Mouse (Mus musculus): ENCODE measurements at regions not wholly inside any gene's neighbourhood (a gene's known extent, or its start where the extent isn't known, plus 50 kb on each side); places are given as distances from the start of the nearest gene placed in this dataset.

GRCm38 (mm10) chr9:91609457-91610166 lies 244.0 kb upstream of the Zic1 start:
- no peak overlapping the region for H3K27ac ChIP-seq
- H3K4me2 ChIP-seq (replicated peaks) = no peak overlapping the region
- no peak overlapping the region for H3K4me3 ChIP-seq
- H3K9me3 ChIP-seq = no peaks in the 10 kb centered on the region
- H3K36me3 ChIP-seq = no peaks in the 10 kb centered on the region
- 41% methylated on average over 10 of the region's 10 CpGs for WGBS
- no peak overlapping the region for H3K9ac ChIP-seq
- no peaks in the 10 kb centered on the region for H3K27me3 ChIP-seq
- no peak for ATAC-seq (ENCODE audit: insufficient number of reproducible peaks, insufficient read depth, low FRiP score, low TSS enrichment)
- no peaks in the 10 kb centered on the region for H3K4me1 ChIP-seq

DNA sequence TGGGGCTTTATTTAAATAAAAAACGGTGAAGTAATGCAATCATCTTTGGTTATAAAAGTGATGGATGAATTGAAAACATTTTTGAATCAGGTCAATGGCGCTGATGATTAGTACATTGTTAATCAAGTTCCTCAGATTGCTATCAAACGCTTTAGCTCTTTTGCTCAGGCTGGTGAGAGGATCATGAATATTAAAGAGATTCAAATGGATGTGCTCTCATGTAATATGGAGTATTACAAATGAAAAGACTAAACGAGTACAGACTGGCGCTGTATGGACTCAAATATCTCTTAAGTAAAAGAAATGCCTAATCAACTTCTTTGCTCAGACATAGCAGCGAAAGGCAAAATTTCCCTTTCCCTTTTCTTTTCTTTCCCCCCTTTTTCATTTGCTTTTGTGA lies 236.1 kb upstream of the Zic1 start:
- 77% methylated on average over 6 of the region's 6 CpGs for WGBS
- Histone ChIP-seq H3K4me1 (no peaks in the 10 kb centered on the region), H3K27me3 (no peaks in the 10 kb centered on the region), H3K27ac (no peak overlapping the region), H3K9me3 (no peaks in the 10 kb centered on the region), H3K4me3 (no peak overlapping the region), H3K36me3 (no peaks in the 10 kb centered on the region), H3K9ac (no peak overlapping the region), H3K4me2 (replicated peaks) (no peak overlapping the region)
- ATAC-seq (ENCODE audit: insufficient number of reproducible peaks, insufficient read depth, low FRiP score, low TSS enrichment) = no peak

GRCm38 (mm10) chr9:91591915-91592314 lies 226.3 kb upstream of the Zic1 start:
- Histone ChIP-seq H3K9ac (no peak overlapping the region), H3K27ac (no peak overlapping the region), H3K36me3 (no peaks in the 10 kb centered on the region), H3K4me2 (replicated peaks) (no peak overlapping the region), H3K4me3 (no peak overlapping the region), H3K9me3 (no peaks in the 10 kb centered on the region), H3K27me3 (no peaks in the 10 kb centered on the region), H3K4me1 (no peaks in the 10 kb centered on the region)
- 60% methylated on average over 4 of the region's 4 CpGs for WGBS
- no peak for ATAC-seq (ENCODE audit: insufficient number of reproducible peaks, insufficient read depth, low FRiP score, low TSS enrichment)

GRCm38 (mm10) chr9:91588756-91589155 lies 223.1 kb upstream of the Zic1 start:
- H3K4me3 ChIP-seq = no peak overlapping the region
- WGBS = 86% methylated on average over 6 of the region's 6 CpGs

GRCm38 (mm10) chr9:91587861-91588260 lies 222.3 kb upstream of the Zic1 start:
- no peak for ATAC-seq (ENCODE audit: insufficient number of reproducible peaks, insufficient read depth, low FRiP score, low TSS enrichment)

More at GRCm38 (mm10) chr9:91588756-91589155, 223.1 kb upstream of the Zic1 start:
- Histone ChIP-seq H3K27me3 (no peaks in the 10 kb centered on the region), H3K4me2 (replicated peaks) (no peak overlapping the region), H3K9ac (no peak overlapping the region), H3K27ac (no peak overlapping the region), H3K4me1 (no peaks in the 10 kb centered on the region), H3K9me3 (no peaks in the 10 kb centered on the region), H3K36me3 (no peaks in the 10 kb centered on the region)
- no peak for ATAC-seq (ENCODE audit: insufficient number of reproducible peaks, insufficient read depth, low FRiP score, low TSS enrichment)

GRCm38 (mm10) chr9:91587271-91587670 lies 221.7 kb upstream of the Zic1 start:
- no peak overlapping the region for H3K27ac ChIP-seq
- 82% methylated on average over 7 of the region's 7 CpGs for WGBS
- H3K36me3 ChIP-seq = no peaks in the 10 kb centered on the region
- no peak overlapping the region for H3K4me3 ChIP-seq
- no peaks in the 10 kb centered on the region for H3K27me3 ChIP-seq
- H3K4me2 ChIP-seq (replicated peaks) = no peak overlapping the region
- no peaks in the 10 kb centered on the region for H3K9me3 ChIP-seq
- no peaks in the 10 kb centered on the region for H3K4me1 ChIP-seq
- ATAC-seq (ENCODE audit: insufficient number of reproducible peaks, insufficient read depth, low FRiP score, low TSS enrichment) = no peak
- H3K9ac ChIP-seq = no peak overlapping the region

More at GRCm38 (mm10) chr9:91587861-91588260, 222.3 kb upstream of the Zic1 start:
- Histone ChIP-seq H3K4me3 (no peak overlapping the region), H3K4me2 (replicated peaks) (no peak overlapping the region), H3K36me3 (no peaks in the 10 kb centered on the region), H3K9me3 (no peaks in the 10 kb centered on the region), H3K27ac (no peak overlapping the region), H3K4me1 (no peaks in the 10 kb centered on the region), H3K9ac (no peak overlapping the region), H3K27me3 (no peaks in the 10 kb centered on the region)
- WGBS = 61% methylated on average over 5 of the region's 5 CpGs

DNA sequence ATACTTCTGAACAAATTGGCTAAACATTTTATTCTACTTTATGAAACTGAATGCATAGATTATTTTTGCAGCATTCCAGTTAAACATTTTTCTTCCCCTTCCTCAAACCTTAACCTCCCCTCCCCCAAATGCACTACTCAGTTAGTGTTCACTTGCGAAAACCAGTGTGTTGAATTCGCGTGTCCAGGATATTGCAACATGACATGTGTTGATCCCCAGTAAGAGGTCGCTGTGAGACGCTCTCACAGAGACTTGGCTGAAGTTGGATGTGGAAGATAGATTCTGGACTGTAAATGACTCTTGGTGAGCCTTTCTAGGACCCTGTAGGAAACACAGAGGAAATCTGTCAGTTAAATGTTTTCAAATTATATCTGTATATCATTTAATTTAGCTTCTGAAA lies 221.0 kb upstream of the Zic1 start:
- no peak for ATAC-seq (ENCODE audit: insufficient number of reproducible peaks, insufficient read depth, low FRiP score, low TSS enrichment)
- H3K4me1 ChIP-seq = no peaks in the 10 kb centered on the region
- no peak overlapping the region for H3K4me3 ChIP-seq
- no peaks in the 10 kb centered on the region for H3K27me3 ChIP-seq
- H3K4me2 ChIP-seq (replicated peaks) = no peak overlapping the region
- no peaks in the 10 kb centered on the region for H3K9me3 ChIP-seq
- no peaks in the 10 kb centered on the region for H3K36me3 ChIP-seq
- no peak overlapping the region for H3K27ac ChIP-seq
- WGBS = 82% methylated on average over 5 of the region's 5 CpGs
- H3K9ac ChIP-seq = no peak overlapping the region

- Histone ChIP-seq H3K27me3 (no peaks in the 10 kb centered on the region), H3K27ac (no peak overlapping the region), H3K4me1 (no peaks in the 10 kb centered on the region), H3K36me3 (no peaks in the 10 kb centered on the region), H3K4me2 (replicated peaks) (no peak overlapping the region), H3K9ac (no peak overlapping the region), H3K4me3 (no peak overlapping the region), H3K9me3 (no peaks in the 10 kb centered on the region)
- no peak for ATAC-seq (ENCODE audit: insufficient number of reproducible peaks, insufficient read depth, low FRiP score, low TSS enrichment)
Measured at GRCm38 (mm10) chr9:91574156-91574555, 208.5 kb upstream of the Zic1 start.

DNA sequence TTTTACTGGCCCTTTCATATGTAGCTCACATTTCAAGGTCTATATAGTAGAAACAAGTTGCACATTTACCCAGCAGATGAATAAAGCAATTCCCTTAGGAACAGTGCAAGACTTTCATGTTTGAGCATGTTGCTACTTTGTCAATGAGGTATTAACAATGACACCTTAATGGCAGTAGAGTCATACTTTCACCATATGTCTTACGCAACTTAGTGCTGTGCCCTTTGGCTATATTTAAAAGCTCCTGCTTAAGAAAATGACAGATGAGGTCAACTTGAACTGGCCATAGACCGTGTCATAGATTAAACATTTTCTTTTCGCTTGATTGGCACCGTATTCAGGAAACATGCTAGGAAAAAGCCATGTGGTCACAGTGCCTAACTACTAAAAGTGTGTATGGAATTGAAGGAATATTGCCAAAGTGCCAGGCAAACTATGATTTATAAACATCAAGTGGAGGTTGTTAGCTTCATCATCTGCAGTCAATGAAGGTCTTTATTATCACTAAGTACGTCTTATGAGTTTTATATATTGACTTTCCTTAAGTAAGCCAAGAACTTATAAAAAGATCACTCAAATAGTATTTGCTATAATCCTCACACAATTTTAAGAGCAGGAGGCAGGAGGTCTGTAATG lies 200.5 kb upstream of the Zic1 start:
- no peak for ATAC-seq (ENCODE audit: insufficient number of reproducible peaks, insufficient read depth, low FRiP score, low TSS enrichment)
- H3K27ac ChIP-seq = no peak overlapping the region
- 55% methylated on average over 5 of the region's 5 CpGs for WGBS

GRCm38 (mm10) chr9:91561331-91561730 lies 195.7 kb upstream of the Zic1 start:
- no peak overlapping the region for H3K27ac ChIP-seq
- ATAC-seq (ENCODE audit: insufficient number of reproducible peaks, insufficient read depth, low FRiP score, low TSS enrichment) = no peak
- 62% methylated on average over 2 of the region's 2 CpGs for WGBS

More for the DNA sequence above, 200.5 kb upstream of the Zic1 start:
- H3K4me2 ChIP-seq (replicated peaks) = no peak overlapping the region
- H3K9me3 ChIP-seq = no peaks in the 10 kb centered on the region
- H3K4me1 ChIP-seq = no peaks in the 10 kb centered on the region
- no peak overlapping the region for H3K9ac ChIP-seq
- H3K27me3 ChIP-seq = no peaks in the 10 kb centered on the region
- H3K36me3 ChIP-seq = no peaks in the 10 kb centered on the region
- H3K4me3 ChIP-seq = no peak overlapping the region

DNA sequence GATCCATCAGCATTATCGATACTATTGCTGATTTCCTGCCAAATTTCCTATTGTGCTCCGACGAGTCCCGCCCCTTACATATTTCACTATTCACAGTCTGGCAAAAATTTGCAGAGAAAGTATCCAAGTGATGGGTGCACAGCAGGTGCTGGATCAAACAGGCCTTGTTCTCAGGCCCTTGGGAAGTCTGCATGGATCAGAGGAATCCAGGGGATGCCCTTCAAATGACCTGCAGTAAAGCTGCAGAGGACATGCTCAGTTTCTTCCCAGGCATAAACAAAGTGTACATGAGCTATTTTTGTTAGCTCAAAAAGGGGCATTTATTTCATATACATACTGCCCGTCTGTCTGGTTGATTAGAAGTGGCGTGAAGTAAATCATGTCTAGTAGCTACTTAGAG lies 194.2 kb upstream of the Zic1 start:
- 82% methylated on average over 6 of the region's 6 CpGs for WGBS
- H3K4me3 ChIP-seq = no peak overlapping the region
- no peaks in the 10 kb centered on the region for H3K36me3 ChIP-seq
- no peaks in the 10 kb centered on the region for H3K9me3 ChIP-seq
- H3K27me3 ChIP-seq = no peaks in the 10 kb centered on the region
- H3K4me1 ChIP-seq = no peaks in the 10 kb centered on the region
- no peak overlapping the region for H3K9ac ChIP-seq
- ATAC-seq (ENCODE audit: insufficient number of reproducible peaks, insufficient read depth, low FRiP score, low TSS enrichment) = no peak
- no peak overlapping the region for H3K4me2 ChIP-seq (replicated peaks)
- H3K27ac ChIP-seq = no peak overlapping the region

More at GRCm38 (mm10) chr9:91561331-91561730, 195.7 kb upstream of the Zic1 start:
- Histone ChIP-seq H3K4me2 (replicated peaks) (no peak overlapping the region), H3K9me3 (no peaks in the 10 kb centered on the region), H3K27me3 (no peaks in the 10 kb centered on the region), H3K4me1 (no peaks in the 10 kb centered on the region), H3K36me3 (no peaks in the 10 kb centered on the region), H3K9ac (no peak overlapping the region), H3K4me3 (no peak overlapping the region)

DNA sequence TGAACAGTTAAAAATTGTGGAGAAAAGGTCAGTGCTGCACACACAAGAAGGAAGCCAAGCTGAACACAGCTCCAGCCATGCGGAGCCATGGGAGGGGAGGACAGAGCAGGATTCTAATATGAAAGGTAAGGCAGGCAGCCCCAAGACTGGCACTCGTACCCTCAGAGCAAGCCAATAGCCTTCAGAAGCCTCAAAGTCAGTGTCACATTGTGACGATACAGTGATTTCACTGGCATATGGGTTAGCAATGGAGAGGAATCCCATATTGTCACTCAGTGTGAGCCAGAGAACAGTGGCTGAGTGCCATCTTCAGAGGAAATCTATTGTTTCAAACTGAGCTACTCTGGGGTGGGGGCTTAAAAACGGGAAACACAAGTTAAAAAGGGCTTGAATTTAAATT lies 181.4 kb upstream of the Zic1 start:
- Histone ChIP-seq H3K9me3 (no peaks in the 10 kb centered on the region), H3K27me3 (no peaks in the 10 kb centered on the region), H3K27ac (no peak overlapping the region), H3K36me3 (no peaks in the 10 kb centered on the region), H3K4me2 (replicated peaks) (no peak overlapping the region), H3K4me3 (no peak overlapping the region), H3K9ac (no peak overlapping the region), H3K4me1 (no peaks in the 10 kb centered on the region)
- WGBS = 74% methylated on average over 4 of the region's 4 CpGs
- ATAC-seq (ENCODE audit: insufficient number of reproducible peaks, insufficient read depth, low FRiP score, low TSS enrichment) = no peak
